Mouse (Mus musculus): ENCODE measurements around the gene Ston2. TPM values are rescaled to one million over a fixed set of nuclear protein-coding genes. Genes with fewer than 3 reads are reported as not detected.
"Not testable (repeated sequence)": the region's sequence is repeated elsewhere in the genome, so short reads cannot be mapped to it uniquely, and the experiment has no call there.

Gene Ston2
- total RNA-seq, 2 experiments from 2014 or later = 56.7 to 69.9 TPM

DNA sequence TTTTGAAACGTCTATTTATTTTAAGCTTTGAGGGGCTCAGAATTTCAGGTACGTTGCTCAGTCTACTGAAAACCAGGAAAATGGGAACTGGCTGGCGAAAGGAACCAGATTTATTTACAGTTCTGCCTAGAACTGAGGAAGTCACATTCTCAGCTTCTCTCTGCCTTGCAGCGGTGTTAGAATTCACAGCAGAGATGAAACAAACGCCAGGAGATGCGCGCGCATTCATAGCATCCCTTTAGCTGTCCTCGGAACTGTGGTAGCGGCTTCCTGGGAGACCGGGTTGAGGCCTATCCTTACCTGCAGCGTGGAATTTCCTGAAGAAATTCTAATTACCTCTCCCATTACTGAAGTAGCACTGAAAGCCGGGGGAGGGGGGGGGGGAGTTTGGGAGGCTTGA lies 181.5 kb downstream of the Ston2 start:
- DNase-seq (ENCODE audit: low spot score in 2 of 2) = no peak

DNA sequence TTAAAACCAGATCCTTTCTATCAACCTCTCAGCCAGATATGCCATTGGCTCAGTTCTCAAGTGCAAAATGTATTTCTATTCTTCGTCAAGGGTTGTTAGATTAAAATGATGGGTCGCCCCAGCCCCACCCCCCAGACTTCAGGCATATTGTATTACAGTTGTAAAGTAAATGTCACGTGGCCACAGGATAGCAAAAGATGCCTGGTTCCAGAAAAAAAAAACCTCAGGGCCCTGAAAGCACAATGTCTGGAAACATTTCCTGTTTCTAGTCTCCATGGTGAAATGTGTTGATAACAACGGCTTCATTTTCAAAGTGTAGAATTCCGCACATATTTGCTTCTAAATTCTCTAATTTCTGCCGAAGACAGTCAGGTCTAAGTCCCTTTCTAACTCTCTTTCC lies 183.6 kb downstream of the Ston2 start:
- DNase-seq (ENCODE audit: low spot score in 2 of 2) = no peak

DNA sequence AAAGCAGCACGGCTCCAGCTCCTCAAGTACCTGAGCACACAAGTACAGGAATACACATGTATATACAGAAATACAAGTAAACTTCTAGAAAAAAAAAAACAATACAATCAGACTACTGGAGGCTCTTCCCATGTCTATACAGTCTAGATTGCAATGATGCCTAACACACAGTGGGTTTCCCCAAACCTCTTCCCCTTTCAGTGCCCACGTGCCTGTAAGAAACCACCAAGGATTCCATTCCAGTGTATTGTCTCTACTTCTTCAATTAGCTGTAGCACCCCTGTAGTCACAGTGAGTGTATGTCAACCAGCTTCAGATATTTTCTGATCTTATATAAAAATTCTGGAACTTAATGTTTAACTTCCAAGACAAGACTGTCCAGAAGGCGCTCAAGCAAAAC lies 196.1 kb downstream of the Ston2 start:
- no peak for DNase-seq (ENCODE audit: low spot score in 2 of 2)

DNA sequence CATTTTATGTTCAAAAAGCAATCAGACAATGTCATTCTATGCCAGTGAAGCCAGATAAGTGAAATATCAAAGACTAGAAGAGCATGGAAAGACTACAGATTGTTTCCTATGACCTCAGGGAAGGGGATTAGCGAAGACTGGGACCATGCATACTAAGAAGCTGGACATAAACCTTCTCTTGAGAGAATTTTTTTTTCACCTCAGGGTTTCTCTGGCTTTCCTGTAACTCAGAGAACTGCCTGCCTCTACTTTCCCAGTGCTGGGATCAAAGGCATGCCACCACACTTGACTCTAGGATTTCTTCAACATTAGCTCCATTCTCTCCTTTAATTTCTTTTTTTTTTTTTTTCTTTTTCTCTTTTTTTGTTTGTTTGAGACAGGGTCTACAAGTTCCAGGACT lies 197.0 kb downstream of the Ston2 start:
- no peak for DNase-seq (ENCODE audit: low spot score in 2 of 2)

DNA sequence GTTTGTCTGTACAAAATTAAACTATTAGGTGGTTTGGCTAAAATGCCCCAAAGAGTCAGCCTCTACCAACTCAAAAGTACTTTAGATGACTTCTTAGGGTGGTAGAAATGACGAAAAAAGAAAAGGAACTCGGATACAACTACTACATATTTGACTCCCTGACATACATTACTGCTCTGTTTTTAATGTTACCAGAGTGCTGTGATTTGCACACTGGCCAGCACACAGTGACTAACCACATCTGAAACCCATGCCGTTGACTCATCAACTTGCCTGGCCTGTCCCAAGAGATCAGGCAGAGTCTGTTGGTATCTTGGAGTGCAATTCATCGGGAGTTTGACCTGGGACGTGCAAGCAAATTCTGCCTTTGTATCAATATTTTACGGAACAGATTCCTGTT lies 197.5 kb downstream of the Ston2 start:
- peak in 1 of 2 experiments; percentile 15 for DNase-seq (ENCODE audit: low spot score in 2 of 2)

DNA sequence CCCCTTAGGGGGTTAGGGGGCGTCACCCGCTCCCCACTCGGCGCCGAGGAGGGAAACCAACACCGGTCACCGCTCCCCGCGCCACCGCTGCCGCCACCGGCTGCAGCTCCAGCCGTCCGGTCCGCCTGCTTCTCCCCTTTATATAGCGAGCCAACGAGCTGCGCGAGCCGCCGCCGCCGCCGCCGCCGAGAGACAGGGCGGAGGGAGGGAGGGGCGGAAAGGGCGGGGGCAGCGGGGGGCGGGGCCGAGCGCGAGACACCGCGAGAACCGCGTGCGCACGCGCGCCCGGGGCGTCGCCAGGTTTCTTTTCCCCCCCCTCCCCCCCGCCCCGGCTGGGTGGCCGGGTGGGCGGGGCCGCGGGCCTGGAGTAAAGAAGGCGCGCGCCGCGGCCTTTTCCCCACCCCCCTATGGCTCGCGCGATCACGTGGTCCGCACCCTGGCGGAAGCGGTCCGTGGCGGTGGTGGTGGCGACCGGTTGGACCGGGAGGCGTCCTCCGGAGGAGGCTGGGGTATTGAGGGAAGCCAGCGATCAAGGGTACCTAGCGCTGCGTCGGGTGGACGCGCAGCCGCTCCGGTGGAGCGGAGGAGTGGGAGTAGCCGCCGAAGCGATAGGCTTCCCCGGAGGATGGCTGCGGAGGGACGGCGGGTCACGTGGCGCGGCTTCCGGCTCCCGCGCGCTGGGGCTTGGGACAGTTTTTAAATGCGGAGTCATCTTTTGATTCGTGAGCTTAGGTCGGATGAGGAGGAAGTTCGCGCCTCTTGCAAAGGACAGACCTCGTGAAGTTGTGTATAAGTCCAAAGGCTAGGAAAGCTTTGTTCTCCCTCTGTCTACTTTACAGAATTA lies 198.1 kb downstream of the Ston2 start, which contains the start of gene Gtf2a1:
TSS of gene Gtf2a1 (minus strand) at position 641 of the 844 bp plus-strand sequence.
- DNase-seq (ENCODE audit: low spot score in 2 of 2) = peak; percentile 93 to 96

DNA sequence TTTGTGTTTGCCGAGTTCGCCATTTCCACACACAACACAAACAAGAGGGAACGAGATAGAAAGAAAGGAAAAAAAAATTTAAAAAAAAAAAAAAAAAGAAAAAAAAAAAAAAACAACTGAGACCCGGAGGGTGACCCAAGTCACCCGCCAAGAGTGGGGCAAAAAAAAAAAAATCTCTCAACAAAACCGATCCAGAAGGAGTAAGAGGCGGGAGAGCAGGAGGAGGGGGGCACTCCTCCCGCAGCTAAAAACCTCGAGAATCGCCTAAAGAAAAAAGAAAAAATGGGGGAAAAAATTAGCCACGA lies 198.7 kb downstream of the Ston2 start:
- DNase-seq (ENCODE audit: low spot score in 2 of 2) = no peak

DNA sequence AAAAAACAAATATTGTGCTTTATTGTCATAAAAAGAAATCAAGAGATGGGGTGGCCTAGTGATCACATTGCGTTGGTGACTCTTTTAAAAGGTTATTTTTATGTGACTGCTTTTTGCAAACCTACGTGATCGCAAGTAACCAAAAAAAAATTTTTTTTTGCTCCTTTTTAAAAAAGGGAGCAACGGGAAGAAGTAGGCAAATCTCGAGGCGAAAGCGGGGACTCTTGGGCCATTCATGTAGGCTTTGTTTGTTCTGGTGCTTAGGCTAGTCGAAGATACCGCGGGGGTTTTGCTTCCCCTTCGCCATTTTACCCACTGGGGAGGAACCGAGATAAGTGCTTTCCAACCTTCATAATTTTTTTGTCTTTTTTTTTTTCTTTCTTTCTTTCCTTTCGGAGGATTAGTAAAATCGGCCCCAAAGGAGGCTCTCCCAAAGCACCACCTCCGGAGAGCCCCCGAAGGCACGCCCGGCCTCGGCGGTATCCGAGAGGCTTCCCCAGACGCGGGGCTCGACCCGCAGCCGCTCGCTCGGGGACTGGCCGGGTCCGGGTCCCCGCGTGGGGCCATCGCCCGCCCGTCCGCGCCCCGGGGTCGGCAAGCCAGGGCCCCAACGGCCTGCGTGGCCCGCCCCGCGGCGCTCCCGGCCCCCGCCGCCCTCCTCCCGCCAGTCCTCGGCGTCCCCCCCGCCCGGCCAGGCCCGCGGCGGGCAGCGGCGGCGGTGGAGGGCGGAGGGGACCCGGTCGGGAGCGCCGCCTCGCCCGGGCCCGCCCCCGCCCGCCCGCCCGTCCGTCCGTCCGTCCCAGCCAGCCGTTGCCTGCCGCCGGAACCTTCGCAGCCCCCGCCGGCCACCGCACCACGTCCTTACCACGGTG lies 199.3 kb downstream of the Ston2 start:
- peak; percentile 50 to 58 for DNase-seq (ENCODE audit: low spot score in 2 of 2)

DNA sequence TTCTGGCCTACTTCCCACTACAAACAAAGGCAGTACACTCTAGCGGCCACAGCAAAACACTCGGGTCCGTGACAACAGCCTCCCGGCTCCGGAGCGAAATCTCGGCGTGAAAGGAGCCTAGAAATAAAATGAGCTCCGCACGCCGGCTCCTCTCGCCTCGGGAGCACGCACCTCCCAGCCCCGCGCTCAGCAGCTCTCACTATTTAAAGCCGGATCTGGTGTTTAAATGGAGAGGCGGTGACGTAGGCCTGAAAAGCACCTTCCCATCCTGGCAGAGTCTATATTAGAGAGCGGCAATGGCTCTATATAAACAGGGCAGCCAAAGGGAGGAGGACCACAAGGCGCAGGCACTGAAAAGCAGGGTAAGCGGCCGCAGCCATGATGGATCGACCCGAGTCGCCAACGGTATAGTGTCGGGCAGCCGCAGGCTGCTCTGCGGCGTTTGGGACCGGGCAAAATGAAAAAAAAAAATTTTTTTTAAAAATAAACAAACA lies 200.0 kb downstream of the Ston2 start:
- peak; percentile 86 to 92 for DNase-seq (ENCODE audit: low spot score in 2 of 2)

DNA sequence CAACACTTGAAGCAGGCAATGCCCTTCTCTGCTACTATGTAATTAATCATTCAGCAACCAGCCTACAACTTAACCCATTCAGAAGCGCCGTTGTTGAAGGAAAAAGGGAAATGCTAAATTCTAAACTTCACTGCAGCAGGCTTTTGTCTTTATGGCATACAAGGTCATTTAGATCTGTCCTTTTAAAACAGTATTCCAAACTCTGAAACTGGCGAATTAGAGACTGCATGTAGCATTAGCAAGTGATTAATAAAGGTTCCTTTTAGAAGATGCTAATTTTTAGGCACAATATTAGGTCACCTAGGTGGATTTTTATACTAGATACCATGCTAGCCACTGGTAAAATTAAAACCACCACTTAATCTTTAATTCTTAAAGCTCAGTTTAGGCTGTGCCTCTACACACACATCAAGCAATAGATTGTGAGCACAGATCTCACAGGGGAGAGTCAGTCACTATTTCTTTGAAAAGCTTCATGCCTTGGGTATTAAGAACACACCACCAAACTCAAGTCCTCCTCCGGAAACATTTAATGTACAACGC lies 200.6 kb downstream of the Ston2 start:
- DNase-seq (ENCODE audit: low spot score in 2 of 2) = no peak

DNA sequence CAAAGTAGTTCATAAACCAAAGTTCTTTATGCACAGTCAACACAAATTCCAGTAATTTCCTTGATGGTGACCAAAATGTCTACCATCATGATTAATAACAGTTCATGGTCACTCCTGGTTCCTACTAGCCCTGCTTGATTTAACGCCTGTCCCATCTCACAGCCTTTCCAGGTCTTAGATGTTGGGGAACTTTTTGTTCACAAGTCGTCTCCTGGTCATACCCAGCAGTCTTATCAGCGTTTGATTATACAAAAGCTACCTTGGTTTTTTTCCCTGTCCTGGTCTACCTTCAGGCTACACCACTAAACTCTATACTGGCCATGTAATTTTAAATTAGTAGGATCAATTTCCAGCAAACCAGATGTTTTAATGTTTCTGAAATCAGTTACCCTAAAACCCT lies 201.1 kb downstream of the Ston2 start:
- no peak for DNase-seq (ENCODE audit: low spot score in 2 of 2)

DNA sequence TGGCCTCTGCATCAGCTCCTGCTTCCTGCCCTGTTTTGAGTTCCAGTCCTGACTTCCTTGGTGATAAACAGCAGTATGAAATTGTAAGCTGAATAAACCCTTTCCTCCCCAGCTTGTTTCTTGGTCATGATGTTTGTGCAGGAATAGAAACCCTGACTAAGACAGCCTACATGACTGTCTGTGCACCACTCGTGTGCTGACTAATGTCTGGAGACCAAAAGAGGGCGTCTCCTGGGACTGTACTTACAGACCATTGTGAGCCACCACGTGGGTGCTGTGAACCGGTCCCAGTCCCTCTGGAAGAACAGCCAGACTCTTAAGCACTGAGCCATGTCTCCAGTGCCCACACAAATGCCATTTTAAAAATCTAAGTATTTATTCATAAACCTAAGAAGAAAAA lies 202.4 kb downstream of the Ston2 start:
- not testable (repeated sequence) for DNase-seq (ENCODE audit: low spot score in 2 of 2)

DNA sequence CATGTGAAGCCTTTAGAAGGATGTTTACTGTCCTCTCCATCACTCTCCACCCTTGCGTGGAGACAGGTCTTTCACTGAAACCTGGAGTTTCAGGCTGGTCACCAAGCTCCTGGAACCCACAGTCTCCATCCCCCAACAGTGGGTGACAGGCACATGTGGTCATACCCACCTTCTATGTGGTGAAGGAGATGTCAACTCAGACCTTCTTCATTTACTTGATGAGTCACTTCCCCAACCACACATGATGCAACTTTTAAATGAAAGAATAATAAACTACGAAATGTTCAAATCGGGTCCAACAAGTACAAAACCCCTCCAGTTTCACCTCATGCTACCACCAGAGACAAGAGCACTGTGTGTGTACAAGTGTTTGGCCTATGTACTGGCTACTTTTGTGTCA lies 203.0 kb downstream of the Ston2 start:
- no peak for DNase-seq (ENCODE audit: low spot score in 2 of 2)

DNA sequence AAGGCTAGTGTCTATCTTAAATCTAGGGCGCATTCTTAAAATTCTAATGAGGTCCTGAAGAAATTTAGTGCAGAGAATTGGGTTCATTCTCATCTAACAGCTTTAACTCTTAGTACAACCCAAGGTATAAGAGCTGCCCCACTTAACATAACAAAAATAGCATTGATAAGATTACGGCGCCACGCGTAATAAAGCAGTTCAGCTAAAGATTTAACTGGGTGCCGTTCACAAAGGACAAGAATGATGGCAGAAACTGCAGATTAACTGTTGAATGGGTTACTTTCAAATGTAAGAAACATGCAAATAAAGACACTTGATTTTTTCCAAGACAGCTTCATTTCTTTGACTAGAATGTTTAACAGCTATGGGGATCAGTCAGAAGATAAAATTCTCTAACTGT lies 204.8 kb downstream of the Ston2 start:
- DNase-seq (ENCODE audit: low spot score in 2 of 2) = no peak

Small RNA genes lying within 50 kb of the gene (microRNA-seq; reads per million reads assigned to microRNA genes)
- not detected for gene Gm22015

Other genes starting within 250 kb of the Ston2 start
- 10 to 100 TPM; 30.4 to 31.2 TPM for gene Gtf2a1, start 197.9 kb downstream of the Ston2 start, total RNA-seq (2021)
- gene Sel1l, start 60.8 kb upstream of the Ston2 start, total RNA-seq (2021) = 10 to 100 TPM; 69.5 to 71.4 TPM